Mouse (Mus musculus): ENCODE data around the gene Slit3.

Gene Slit3

GRCm38 (mm10) chr11:35403516-35403915 lies 282.5 kb downstream of the Slit3 start:
- no peak for DNase-seq (ENCODE audit: low spot score)

DNA sequence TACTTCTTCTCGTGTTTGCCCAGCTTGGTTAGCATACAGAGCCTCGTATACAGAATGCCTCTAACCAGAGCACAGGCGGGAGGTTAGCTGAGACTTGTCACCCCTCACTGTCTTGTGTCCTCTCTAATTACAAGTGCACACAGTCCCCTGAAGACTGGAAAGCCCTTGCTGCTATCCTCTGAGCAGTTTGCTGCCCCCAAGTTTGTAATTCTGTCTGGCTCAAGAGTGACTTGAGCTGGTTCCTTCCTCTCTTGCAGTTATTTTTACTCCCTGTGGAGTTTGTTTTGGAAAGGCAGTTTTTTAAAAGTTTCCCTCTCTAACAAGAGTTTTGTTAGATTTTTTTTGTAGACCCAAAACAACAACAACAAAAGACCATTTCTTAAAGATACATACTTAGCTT lies 285.0 kb downstream of the Slit3 start:
- DNase-seq (ENCODE audit: low spot score) = no peak

GRCm38 (mm10) chr11:35406522-35406921 lies 285.5 kb downstream of the Slit3 start:
- no peak for DNase-seq (ENCODE audit: low spot score)

DNA sequence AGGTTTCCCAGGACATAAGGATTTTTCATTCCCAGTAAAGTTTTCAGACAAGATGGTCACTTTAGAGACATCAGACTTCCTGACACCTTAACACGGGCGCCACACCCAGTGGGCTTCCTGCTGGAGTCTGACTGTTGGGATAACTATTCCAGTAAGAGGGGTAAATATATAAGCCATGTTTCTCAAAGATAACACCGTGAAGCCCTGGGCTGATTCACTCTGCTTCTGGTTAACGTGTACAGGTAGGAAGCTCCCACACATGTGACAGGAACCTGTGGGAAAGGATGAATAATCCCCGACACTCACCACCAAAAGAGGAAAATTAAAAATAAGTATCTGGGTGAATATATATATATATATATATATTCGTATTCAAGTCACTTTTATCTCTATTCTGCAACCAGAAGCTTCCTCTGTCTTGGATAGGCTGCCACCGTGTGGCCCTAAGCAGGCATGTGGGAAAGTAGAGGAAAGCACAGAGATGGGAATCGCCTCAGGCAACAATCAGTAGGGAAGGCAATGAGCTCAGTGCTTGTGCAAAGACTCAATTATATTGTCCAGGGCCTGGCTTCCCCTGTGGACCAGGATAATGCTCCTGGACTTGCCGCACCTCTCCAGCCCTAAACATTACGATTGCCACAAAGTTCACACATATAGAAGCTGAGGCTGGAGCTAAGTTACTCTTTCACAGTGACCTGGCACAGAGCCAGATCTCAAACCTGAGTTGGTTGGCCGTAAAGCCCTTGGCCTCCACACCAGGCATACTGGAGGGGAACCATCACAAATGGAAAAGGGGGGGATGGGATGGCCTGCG lies 286.5 kb downstream of the Slit3 start:
- no peak for DNase-seq (ENCODE audit: low spot score)

DNA sequence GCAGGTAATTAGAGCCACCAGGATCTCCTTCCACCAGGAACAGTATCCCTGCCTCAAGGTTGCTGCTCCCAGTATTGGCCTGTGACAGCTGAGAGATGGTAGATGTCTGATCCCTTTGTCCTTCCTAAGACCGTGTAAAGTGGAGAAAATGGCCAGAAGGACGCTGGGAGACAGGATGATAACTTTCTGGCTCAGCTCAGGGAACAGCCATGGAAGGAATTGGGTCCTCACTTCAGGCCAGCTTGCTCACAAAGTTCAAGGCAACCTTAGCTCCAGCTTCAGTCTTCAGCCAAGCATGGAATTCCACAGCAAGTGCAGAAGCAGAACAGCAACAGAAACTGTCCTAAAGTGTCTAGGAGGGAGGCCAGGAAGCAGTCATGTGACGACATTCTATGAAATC lies 289.4 kb downstream of the Slit3 start:
- DNase-seq (ENCODE audit: low spot score) = no peak

GRCm38 (mm10) chr11:35415768-35416401 lies 294.9 kb downstream of the Slit3 start:
- DNase-seq (ENCODE audit: low spot score) = no peak

GRCm38 (mm10) chr11:35416402-35417093 lies 295.5 kb downstream of the Slit3 start:
- no peak for DNase-seq (ENCODE audit: low spot score)

- no peak for DNase-seq (ENCODE audit: low spot score)
Measured at GRCm38 (mm10) chr11:35417911-35418552, 297.0 kb downstream of the Slit3 start.

DNA sequence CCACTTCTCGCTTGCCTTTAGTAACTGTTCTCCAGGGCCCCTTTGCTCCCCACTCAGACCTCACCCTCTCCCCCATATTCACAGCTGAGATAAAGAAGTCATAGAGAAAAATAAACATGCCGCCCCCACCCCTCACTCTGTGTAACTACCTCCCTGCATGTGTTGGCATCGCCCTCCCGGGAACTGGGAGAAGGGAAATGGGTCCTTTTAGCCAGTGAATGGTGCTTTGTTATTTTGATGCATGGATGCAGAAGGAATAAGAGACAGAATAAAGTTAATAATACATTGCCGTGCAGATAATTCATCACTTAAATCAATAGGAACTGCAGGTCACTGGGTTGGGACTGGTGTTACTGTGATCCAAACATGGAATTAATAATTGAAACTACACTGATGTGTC lies 298.0 kb downstream of the Slit3 start:
- DNase-seq (ENCODE audit: low spot score) = no peak

GRCm38 (mm10) chr11:35421728-35422127 lies 300.7 kb downstream of the Slit3 start:
- no peak for DNase-seq (ENCODE audit: low spot score)

DNA sequence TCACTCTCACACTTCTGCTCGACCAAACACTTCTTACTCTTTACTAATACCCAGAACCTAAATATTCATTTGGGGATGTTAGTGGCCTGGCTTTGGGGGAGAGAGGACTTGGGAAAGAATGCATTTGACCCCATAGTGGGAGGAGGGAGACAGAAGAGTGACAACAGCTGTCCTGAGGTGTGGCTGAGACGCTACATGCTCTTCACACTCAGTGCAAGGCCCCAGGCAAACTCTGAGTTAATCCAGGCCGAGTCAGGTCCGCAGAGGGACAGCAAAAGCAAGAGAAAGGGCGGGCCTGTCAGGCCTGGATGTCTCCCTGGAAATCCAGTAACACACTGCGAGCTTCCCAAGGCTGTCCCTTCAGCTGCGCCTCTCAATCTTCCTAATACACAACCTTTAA lies 307.0 kb downstream of the Slit3 start:
- DNase-seq (ENCODE audit: low spot score) = no peak

GRCm38 (mm10) chr11:35431130-35431529 lies 310.1 kb downstream of the Slit3 start:
- no peak for DNase-seq (ENCODE audit: low spot score)

GRCm38 (mm10) chr11:35437510-35437909 lies 316.5 kb downstream of the Slit3 start:
- DNase-seq (ENCODE audit: low spot score) = no peak

DNA sequence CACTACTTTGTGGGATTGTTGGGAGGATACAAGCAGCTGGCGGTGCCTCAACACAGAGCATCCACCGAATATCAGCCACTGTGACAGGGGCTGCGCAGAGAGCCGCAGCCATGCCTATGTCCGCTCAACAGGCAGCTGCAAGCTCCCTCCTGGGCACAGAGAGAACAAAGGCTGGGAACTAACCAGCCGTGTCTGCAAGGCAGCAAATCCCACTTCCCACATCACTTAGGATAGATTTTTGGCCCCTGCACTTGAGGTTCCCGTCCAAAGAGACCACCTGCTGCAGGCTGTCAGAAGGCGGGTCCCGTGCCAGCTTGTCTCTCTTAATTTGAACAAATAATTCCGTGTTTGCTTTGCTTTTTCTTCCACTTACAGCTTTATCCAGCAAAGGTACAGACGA lies 319.2 kb downstream of the Slit3 start:
- DNase-seq (ENCODE audit: low spot score) = no peak

- DNase-seq (ENCODE audit: low spot score) = no peak
Measured at GRCm38 (mm10) chr11:35444489-35445100, 323.6 kb downstream of the Slit3 start.

DNA sequence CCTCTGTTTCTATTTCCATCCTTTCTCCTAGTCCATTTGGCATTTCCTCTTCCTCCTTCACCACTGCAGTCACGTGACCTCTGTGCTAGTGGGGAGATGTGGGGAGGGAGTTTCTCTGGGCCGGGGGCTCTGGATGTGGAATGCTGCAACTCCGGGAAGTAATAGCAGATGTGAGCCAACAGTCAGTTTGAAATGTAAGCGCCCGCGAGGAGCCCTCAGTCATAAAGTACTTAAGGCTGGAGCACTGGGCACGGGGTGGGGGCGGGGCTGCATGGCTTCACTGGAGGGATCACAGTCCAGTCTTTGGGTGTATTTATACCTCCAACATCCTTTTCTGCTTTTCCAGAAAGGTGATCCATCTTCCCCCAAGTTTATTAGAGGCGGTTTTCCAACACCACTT lies 326.9 kb downstream of the Slit3 start:
- no peak for DNase-seq (ENCODE audit: low spot score)

DNA sequence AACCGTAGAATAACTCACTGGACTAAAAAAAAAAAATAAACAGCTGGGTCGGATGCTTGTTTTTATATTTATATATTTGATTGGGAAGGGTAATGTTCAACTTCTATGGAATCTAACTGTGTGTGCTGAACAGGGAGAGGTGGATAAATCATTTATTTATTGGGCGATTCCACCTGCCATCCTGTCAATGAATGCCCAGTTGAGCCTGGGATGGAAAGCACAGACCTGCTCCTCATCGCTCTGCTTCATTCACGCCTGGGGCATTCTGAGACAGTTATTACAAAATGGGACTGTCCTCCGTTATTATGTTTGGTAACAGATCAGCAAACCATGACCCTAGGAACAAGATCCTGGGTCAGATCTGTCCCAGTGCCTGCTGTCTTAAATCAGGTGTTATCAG lies 328.2 kb downstream of the Slit3 start:
- no peak for DNase-seq (ENCODE audit: low spot score)

DNA sequence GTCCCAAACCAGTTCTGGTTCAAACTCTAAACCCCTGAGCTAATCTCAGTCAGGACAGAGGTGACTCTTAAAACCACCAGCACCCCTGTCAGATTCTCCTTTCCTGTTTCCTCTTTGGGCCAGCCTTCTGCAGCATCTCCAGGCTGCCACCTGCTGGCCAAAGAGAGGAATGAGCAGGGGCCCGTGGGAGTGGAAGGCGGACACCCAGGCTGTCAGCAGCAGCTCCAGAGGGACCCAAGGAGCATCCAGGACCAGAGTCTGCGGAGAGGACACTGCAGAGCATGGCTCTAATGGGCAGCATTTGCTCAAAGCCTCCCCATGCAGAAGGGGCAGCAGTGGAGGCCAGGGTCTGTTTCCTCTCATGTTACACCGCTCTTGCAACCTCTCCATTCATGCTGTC lies 330.6 kb downstream of the Slit3 start:
- peak; percentile 42 for DNase-seq (ENCODE audit: low spot score)

DNA sequence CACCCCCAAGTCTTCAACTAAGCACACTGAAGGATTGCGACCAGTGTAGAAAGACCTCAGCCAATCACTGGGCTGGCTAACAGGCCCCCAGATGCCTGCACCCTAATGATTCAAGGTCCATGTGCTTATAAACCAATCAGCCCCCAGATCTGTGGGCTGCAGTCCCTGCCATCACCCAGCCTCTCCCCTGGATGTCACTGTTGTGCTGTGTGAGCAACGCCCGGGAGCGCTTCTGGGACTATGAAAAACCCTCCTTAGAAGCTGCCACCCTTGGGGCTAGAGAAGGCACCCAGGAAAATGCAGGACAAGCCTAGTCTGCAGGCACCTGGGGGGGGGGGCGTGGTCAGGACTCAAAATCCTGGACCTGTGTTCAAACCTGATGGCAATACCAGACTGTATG lies 331.4 kb downstream of the Slit3 start:
- DNase-seq (ENCODE audit: low spot score) = no peak

DNA sequence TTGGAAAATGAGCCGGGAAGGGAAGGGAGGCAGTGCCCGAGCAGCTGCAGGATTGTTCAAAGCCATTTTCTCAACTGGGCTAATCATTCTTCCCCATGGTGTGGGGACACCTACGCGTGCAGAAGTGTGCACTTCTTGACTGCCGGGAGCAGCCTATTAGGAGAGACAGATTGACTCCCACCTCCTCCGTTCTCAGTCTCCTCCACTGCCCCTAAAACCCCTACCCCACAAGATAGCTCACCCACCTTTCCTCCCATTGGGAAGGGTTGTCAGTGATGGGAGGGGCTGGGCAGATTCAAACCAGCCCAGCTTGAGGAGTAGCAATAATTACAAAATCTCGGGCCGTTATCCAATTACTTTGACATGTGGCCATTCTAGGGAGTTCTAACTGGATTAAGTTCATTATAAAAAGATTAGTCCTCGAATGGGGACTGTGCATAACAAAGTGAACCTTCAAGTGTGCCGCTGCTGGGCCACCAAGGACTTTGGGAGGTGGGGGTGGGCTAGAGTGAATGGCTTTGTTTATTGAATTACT lies 333.2 kb downstream of the Slit3 start:
- DNase-seq (ENCODE audit: low spot score) = no peak

DNA sequence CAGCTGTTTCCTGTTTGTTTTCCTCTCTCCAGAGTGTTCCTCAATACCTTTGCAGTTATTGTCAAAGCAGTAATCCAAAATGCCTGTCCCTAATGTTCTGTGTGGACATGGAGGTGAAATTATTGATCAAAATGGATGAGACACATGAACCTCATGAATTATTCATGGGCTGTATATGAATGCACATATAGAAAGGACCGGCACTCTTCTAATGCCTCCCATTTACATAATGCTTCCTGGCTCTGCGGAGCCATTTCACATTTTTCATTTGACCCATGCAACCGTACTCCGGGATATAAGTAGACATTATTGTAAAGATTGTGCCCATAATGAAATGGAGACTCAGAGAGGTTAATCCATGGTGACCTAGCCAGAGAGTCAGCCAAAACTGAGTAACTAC lies 333.8 kb downstream of the Slit3 start:
- DNase-seq (ENCODE audit: low spot score) = no peak

DNA sequence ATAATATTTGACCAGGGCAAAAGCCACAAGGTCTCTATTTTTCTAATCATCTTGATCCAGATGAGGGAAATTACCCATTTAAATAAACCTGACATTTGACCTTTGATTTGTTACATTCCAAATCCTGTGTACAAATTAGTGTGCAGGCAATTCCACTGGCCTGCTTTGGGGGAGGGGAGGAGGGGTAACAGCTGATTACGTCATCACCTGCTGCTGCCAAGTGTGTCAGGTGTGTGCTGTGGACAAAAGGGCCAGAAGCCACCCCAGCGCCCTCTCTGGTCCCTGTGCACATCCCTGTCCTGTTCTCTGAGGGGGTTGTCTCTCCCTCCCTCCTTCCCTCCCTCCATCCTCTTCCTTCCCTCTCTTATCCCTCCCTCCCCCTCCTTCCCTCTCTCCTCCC lies 337.0 kb downstream of the Slit3 start:
- no peak for DNase-seq (ENCODE audit: low spot score)

Data from T-cell, adult 2 months (primary cell).